Mouse (Mus musculus) NIH3T3 (cell line): ENCODE data around the gene Cdca7.

ENCODE experiments used
- DNase-seq: peaks from one replicate; pipeline ENCODE4 v3.0.0-alpha.2; 2012; ENCODE audit warnings: low read depth

The Cdca7 gene

GRCm38 (mm10) chr2:72493039-72493438, 17.1 kb downstream of the Cdca7 start:
- no peak for DNase-seq

GRCm38 (mm10) chr2:72499074-72499721, 23.2 kb downstream of the Cdca7 start:
- no peak for DNase-seq

- DNase-seq = no peak
These were observed 23.9 kb downstream of the Cdca7 start for GRCm38 (mm10) chr2:72499782-72500411.

GRCm38 (mm10) chr2:72502041-72502813, 26.3 kb downstream of the Cdca7 start:
- DNase-seq = peak; percentile 7

DNA sequence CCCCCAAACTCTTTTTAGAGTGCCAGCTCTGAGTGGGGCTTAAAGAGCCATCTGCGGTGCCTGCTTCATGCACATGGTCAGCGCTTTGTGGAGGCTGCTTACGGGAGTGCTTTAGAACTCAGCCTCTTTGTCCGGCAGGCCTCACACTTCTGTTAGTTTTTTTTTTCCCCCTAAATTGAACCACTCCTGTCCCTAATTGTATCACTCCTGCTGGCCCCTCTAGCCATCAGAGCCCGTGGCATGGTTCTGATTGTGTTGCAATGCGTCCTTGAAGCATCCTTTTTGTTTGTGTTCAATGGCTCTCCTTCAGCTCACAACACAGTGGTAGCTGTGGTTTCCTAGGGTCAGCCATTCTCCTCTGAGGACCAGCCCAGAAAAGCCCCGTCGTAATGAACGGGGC, 27.7 kb downstream of the Cdca7 start:
- no peak for DNase-seq

- DNase-seq = no peak
These were observed 32.1 kb downstream of the Cdca7 start for GRCm38 (mm10) chr2:72507855-72508635.

- no peak for DNase-seq
These were observed 32.9 kb downstream of the Cdca7 start for GRCm38 (mm10) chr2:72508891-72509290.

GRCm38 (mm10) chr2:72515526-72515925, 39.6 kb downstream of the Cdca7 start:
- no peak for DNase-seq

DNA sequence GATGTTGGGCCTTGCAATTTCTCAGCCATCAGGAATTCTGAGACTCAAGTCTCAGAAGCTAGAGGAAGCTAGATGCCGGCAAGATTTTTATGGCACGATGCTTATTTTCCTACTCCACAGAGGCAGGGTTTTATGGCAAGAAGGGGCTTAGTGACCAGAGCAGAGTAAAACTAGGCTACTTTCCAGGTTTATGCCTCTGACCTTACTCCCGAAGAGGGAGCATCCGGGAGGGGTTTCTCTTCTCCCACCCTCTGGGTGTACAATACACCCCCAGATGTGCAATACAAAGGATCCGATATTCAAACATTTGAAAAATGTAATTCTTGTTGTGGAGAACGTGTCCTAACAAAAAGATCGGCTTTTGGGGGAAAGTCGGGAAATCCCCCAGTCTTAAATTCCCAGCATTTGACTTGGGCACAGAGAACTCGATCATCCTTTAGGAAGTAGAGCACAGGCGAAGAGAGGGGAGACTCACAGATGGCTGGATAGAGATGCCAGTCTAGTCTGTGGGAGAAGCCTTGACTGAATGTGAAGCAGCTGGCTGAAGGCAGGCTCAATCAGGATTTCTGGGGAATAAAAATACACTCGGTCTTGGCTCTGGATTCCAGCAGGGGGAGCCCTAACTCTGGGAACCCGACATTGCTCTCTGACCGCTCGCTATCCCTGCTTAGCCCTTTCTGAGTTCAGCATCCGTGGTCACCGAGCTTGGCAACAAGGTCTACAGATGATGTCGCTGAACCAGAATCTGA, 40.2 kb downstream of the Cdca7 start:
- DNase-seq = peak; percentile 87

DNA sequence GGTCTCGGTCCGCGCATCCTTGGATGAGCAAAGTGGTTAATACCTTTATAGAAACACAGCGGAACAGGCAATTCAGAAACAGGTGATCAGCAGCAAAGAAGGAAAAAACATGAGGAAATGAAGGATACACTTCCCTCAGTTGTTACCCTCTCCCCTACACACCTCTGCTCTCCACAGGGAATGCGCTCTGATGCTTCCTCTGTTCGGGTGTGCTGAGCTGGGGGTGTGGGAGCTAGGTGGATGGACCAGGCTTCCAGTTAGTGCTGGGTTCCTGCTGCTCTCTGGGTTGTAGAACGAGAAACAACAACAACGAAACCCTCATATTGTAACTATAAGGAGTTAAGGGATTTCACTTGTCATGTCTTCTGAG, 40.7 kb downstream of the Cdca7 start:
- no peak for DNase-seq

GRCm38 (mm10) chr2:72524022-72524421, 48.1 kb downstream of the Cdca7 start:
- DNase-seq = no peak

- DNase-seq = no peak
These were observed 49.6 kb downstream of the Cdca7 start for GRCm38 (mm10) chr2:72525556-72525955.

GRCm38 (mm10) chr2:72529026-72529357, 53.0 kb downstream of the Cdca7 start:
- DNase-seq = no peak

- DNase-seq = no peak
These were observed 53.7 kb downstream of the Cdca7 start for GRCm38 (mm10) chr2:72529358-72530319.

GRCm38 (mm10) chr2:72535889-72536288, 59.9 kb downstream of the Cdca7 start:
- DNase-seq = no peak
